Mouse (Mus musculus) myocyte (in vitro differentiated cells): ENCODE data around the gene Sec24c.

Experiments used
- CEBPB ChIP-seq: IDR thresholded peaks from 2 replicates; pipeline ENCODE4 v1.6.1; 2011; ENCODE audit warnings: mild to moderate bottlenecking, moderate library complexity; ENCODE audit not compliant: poor library complexity, insufficient read depth, severe bottlenecking
- E2F4 ChIP-seq: IDR thresholded peaks from one replicate; pipeline ENCODE4 v1.6.1; 2011; ENCODE audit warnings: mild to moderate bottlenecking, control low read depth, moderate library complexity; ENCODE audit not compliant: insufficient read depth
- MAX ChIP-seq: IDR thresholded peaks from one replicate; pipeline ENCODE4 v1.6.1; 2011; ENCODE audit warnings: low read depth, mild to moderate bottlenecking, control low read depth
- MYOD1 ChIP-seq, 3 experiments: IDR thresholded peaks; one replicate each; pipeline ENCODE4 v1.6.1; 2011; ENCODE audit warnings: control low read depth in 2 of 3, low read depth in 2 of 3, mild to moderate bottlenecking in 2 of 3, moderate library complexity in 1 of 3; ENCODE audit not compliant: insufficient read length in 2 of 3, control insufficient read depth in 1 of 3
- MYOG ChIP-seq, 3 experiments: IDR thresholded peaks; one replicate each; pipeline ENCODE4 v1.6.1; 2011; ENCODE audit warnings: control low read depth in 2 of 3, low read depth in 2 of 3, mild to moderate bottlenecking in 2 of 3; ENCODE audit not compliant: insufficient read length in 2 of 3, control insufficient read depth in 1 of 3, insufficient read depth in 1 of 3
- POLR2A ChIP-seq: IDR thresholded peaks from one replicate; pipeline ENCODE4 v1.6.1; 2011; ENCODE audit warnings: low read depth, mild to moderate bottlenecking, control low read depth, moderate library complexity; ENCODE audit not compliant: insufficient read length
- POLR2AphosphoS2 ChIP-seq: IDR thresholded peaks from one replicate; pipeline ENCODE4 v1.6.1; 2011; ENCODE audit warnings: low read depth, control low read depth; ENCODE audit not compliant: insufficient read length
- REST ChIP-seq: IDR thresholded peaks from one replicate; pipeline ENCODE4 v1.6.1; 2011; ENCODE audit warnings: mild to moderate bottlenecking, control low read depth, moderate library complexity; ENCODE audit not compliant: insufficient read depth, insufficient read length
- SRF ChIP-seq: IDR thresholded peaks from one replicate; pipeline ENCODE4 v1.6.1; 2011; ENCODE audit warnings: low read depth; ENCODE audit not compliant: control insufficient read depth, insufficient read length
- TCF12 ChIP-seq: IDR thresholded peaks from one replicate; pipeline ENCODE4 v1.6.1; 2011; ENCODE audit warnings: mild to moderate bottlenecking, control low read depth; ENCODE audit not compliant: poor library complexity, insufficient read depth, severe bottlenecking
- TCF3 ChIP-seq: IDR thresholded peaks from one replicate; pipeline ENCODE4 v1.6.1; 2011; ENCODE audit warnings: low read depth, control low read depth; ENCODE audit not compliant: insufficient read length
- USF1 ChIP-seq: IDR thresholded peaks from one replicate; pipeline ENCODE4 v1.6.1; 2011; ENCODE audit warnings: low read depth, mild to moderate bottlenecking, control low read depth, moderate library complexity

GRCm38 (mm10) chr14:20694185-20694883 lies 20.2 kb downstream of the Sec24c start:
- TF ChIP-seq USF1 (no peak), POLR2A (no peak), CEBPB (no peak), MYOG (IDR thresholded peaks at IDR 0.05; ENCODE audit: control insufficient read depth in 1 of 3, insufficient read depth in 1 of 3, insufficient read length in 2 of 3, low read depth in 2 of 3) (no peak), MAX (no peak), MYOD1 (IDR thresholded peaks at IDR 0.05; ENCODE audit: control insufficient read depth in 1 of 3, insufficient read length in 2 of 3, low read depth in 2 of 3) (no peak), SRF (no peak), TCF3 (no peak), POLR2AphosphoS2 (no peak), E2F4 (no peak), TCF12 (no peak), REST (no peak)
